Mouse (Mus musculus) T-helper 17 cell (primary cell): ENCODE results near the gene Phka1.

Experiments
- in situ Hi-C, 2 experiments: fragments of 300-600 bp; cut with MboI, MseI; formaldehyde crosslinking; loops; 1 replicate in 1 of 2; 2 replicates in 1 of 2; pipeline ENCODE4 v1.15.1; 2025; ENCODE audit warnings: high pct_unique_total_duplicates in 2 of 2

Gene Phka1

GRCm38 (mm10) chrX:102643823-102644572, at the start of gene Phka1:
Gene Phka1 (minus strand): TSS chrX:102644246.
- in situ Hi-C loops = no loop called here

GRCm38 (mm10) chrX:102689252-102689651, 45.2 kb upstream of the Phka1 start:
- in situ Hi-C loops = loop anchor here in 1 of 2 experiments (10.0 kb wide), 1 partner anchor 736 kb away; the partner anchor contains the start of gene Gm26992

GRCm38 (mm10) chrX:102686872-102687271, 42.8 kb upstream of the Phka1 start, which contains the start of gene Gm3880:
Gene Gm3880 (minus strand): TSS chrX:102686972.
- in situ Hi-C loops = loop anchor here in 1 of 2 experiments (10.0 kb wide), 1 partner anchor 738 kb away; the partner anchor contains the start of gene Gm26992

- in situ Hi-C loops = loop anchor here (5.0 to 10.0 kb wide), 2 partner anchors 248 to 740 kb away; partner anchors contain the start of gene Gm26992 (in 1 of the 2)
These were observed 40.7 kb upstream of the Phka1 start for GRCm38 (mm10) chrX:102684706-102685105.

GRCm38 (mm10) chrX:102666641-102667040, 22.6 kb upstream of the Phka1 start:
- in situ Hi-C loops = no loop called here

- in situ Hi-C loops = no loop called here
These were observed 16.7 kb upstream of the Phka1 start for GRCm38 (mm10) chrX:102660712-102661111.

GRCm38 (mm10) chrX:102645691-102646090, 1.6 kb upstream of the Phka1 start:
- in situ Hi-C loops = no loop called here

DNA sequence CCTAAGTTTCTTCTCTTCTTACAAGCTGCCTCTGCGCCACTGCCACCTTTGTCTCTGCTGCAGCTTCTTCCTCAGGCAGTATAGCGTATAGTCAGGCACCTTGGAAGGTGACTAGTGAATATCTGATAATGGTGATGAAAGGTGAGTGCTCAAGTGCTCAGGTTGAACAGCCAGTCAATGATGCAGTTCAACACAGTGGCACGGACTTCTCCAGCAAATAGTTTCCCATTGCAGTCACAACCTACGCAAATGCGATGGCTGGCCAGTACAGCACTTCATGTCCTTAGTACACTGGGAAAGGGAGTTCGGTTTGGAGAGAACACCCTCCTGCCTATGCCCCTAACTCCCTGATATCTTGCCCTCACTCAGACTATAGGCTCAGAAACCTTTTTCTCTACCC, 1.1 kb upstream of the Phka1 start:
- in situ Hi-C loops = no loop called here

DNA sequence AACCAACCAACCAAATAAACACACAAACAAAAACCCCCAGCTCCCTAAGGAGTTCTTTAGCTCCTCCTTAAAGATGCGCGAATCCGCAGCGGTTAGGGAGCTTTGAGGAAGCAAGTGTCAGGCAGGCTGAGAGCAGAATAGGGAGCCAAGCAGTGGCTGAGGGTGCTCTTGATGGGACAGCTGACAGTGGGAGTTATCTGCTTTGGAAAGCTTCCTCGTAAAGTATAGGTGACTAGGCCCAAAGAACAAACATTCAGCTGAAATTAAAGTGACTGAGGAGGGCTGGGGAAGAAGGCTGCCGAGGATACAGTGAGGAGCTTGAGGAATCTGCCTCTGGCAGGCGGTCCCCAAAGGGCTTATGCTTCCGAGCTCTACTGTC, 516 bp upstream of the Phka1 start:
- in situ Hi-C loops = no loop called here

- in situ Hi-C loops = no loop called here
These were observed 42.8 kb downstream of the Phka1 start for GRCm38 (mm10) chrX:102601269-102601668.

- in situ Hi-C loops = no loop called here
These were observed 55.5 kb downstream of the Phka1 start for GRCm38 (mm10) chrX:102588560-102588959.

- in situ Hi-C loops = no loop called here
These were observed 72.9 kb downstream of the Phka1 start for GRCm38 (mm10) chrX:102571186-102571585.

- in situ Hi-C loops = no loop called here
These were observed 87.1 kb downstream of the Phka1 start for GRCm38 (mm10) chrX:102556906-102557305.

DNA sequence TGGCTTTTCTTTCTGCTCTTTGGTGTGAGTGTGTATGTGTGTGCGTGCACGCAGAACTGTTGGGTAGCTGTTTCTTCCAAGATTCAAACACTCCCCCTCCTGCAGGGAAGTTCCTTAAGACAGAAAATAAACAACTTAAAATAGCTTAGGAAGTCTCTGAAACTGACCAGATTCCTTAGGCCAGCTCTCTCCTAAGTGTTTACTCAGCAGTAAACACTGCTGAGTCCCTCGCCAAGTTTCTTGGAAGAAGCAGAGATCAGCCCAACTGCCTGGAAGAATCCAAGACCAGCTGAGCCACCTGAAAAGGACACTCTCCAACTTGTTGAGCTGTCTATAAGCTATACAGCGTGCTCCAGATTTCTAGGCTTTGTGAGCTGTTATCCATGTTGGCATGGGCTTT, 134.8 kb downstream of the Phka1 start:
- in situ Hi-C loops = loop anchor here in 1 of 2 experiments (10.0 kb wide), 1 partner anchor 1884 kb away; the partner anchor contains the start of genes Kif4 and Pdzd11

DNA sequence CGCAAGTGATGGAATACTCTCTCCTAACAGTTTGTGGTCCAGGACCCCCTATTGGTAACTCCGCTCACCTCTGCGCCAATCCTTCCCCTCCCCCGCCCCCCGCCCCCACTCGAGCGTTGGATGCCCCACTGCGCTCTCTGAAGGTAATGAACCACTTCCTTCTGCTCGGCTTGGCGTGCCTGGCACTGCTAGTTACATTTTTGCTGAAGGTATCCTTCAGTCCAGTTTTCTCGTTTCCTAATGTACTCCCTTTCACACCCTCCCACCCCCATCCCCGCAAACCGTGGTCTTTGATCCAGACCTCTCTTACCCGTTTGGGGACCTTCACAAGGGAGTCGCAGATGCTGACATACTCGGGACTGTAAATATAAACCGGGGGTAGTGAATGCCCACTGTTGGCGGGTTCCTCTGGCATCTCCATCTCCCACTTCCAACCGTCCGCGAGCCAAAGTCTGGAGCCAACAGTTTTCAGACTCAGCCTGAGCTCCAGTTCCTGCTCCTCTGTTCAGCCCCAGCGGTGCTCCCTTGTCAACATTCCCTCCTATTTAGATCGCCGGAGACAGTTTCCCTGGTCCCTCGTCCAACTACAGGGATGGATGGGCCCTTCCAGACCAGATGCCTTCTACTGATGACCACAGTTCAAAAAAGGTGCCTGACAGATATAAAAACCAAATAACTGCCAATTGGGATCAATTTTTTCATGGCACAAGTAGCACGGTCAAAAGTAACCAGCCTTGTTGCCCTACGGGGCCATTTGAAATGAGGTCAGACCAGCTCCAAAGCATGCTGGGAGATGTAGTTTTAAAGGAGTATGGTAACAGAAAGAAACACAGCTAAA, 139.2 kb downstream of the Phka1 start, which contains the start of gene Hdac8:
Gene Hdac8, minus strand, starts transcription at position 716 of the 838 bp plus-strand sequence.
- in situ Hi-C loops = loop anchor here in 1 of 2 experiments (10.0 kb wide), 1 partner anchor 1880 kb away; the partner anchor contains the start of genes Kif4 and Pdzd11

GRCm38 (mm10) chrX:102504179-102504578, 139.9 kb downstream of the Phka1 start:
- in situ Hi-C loops = loop anchor here in 1 of 2 experiments (10.0 kb wide), 1 partner anchor 1879 kb away; the partner anchor contains the start of genes Kif4 and Pdzd11

- in situ Hi-C loops = loop anchor here in 1 of 2 experiments (10.0 kb wide), 1 partner anchor 1201 kb away; no protein-coding TSS in a partner anchor
These were observed 149.9 kb downstream of the Phka1 start for GRCm38 (mm10) chrX:102493992-102494730.

- in situ Hi-C loops = no loop called here
These were observed 158.5 kb downstream of the Phka1 start for GRCm38 (mm10) chrX:102485575-102485974.

DNA sequence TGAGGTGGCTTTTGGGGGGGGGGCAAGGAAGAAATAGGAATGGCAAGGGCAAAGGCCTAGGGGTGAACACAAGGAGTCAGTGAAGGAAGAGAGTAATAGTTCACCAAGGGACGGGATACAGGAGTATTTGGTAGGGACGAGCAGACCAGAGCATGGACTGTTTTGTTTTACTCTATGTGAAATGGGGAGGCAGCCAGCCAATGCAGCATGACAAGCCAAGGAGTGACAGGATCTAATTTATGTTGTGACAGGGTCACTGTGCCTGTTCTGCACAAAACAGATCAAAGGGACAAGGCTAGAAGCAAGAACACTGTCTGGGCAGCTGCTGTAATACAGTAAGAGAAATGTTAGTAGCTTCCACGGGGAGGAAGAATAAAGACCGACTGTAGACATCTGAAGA, 164.4 kb downstream of the Phka1 start:
- in situ Hi-C loops = loop anchor here in 1 of 2 experiments (5.0 kb wide), 1 partner anchor 262 kb away; no protein-coding TSS in a partner anchor

DNA sequence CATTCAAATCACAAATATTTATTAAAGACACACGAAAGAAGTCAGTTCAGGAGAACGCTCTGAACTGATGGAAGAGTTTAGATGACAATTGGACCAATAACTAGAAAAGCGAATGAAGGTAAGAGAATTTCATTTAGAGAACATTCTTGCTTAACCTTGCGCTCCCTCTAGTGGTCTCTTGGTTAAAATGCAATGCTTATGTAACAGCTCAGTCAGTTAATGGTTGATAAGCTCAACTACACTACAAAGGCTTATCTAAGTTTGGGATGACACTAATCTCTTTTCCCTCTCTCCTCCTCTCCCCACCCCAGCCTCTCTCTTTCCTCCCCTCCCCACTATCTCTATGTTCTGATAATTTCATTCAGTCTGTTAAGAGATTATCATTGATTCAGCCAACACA, 165.1 kb downstream of the Phka1 start:
- in situ Hi-C loops = loop anchor here in 1 of 2 experiments (5.0 kb wide), 1 partner anchor 262 kb away; no protein-coding TSS in a partner anchor

GRCm38 (mm10) chrX:102478481-102478880, 165.6 kb downstream of the Phka1 start:
- in situ Hi-C loops = loop anchor here in 1 of 2 experiments (5.0 kb wide), 1 partner anchor 261 kb away; no protein-coding TSS in a partner anchor
